ENCODE assay signal across 14 mouse cellular contexts in genomic region chr5:130000735-130001134, GRCm38 (mm10). TPM values are rescaled to one million over a fixed set of nuclear protein-coding genes. Genes with fewer than 3 reads are reported as not detected.
DNase-seq lines count a peak whose midpoint lies in the region; ATAC-seq lines count a peak whose summit lies in the region.
"Had no signal": no experiment of that assay in that cellular context is flagged by ENCODE, and none has a peak within 500 bp of the region (broad histone marks: within the 10 kb centered on the region; RNA-seq: fewer than 3 reads in every experiment).

No protein-coding gene starts in this region.

- H3K9ac ChIP-seq in limb, embryonic 13.5 days, result peak overlapping the region; percentile 48; the same call in 1 of the 2 replicates
- no peak overlapping the region for H3K9ac ChIP-seq in liver, embryonic 15.5 days
- H3K9ac ChIP-seq: embryonic facial prominence, embryonic 15.5 days; lung, embryonic 15.5 days had no signal

- H3K36me3 ChIP-seq in limb, embryonic 13.5 days, result peaks cover 5% of the 10 kb centered on the region; the same call in 1 of the 2 replicates
- H3K36me3 ChIP-seq in limb, embryonic 10.5 days, result peaks cover 50% of the 10 kb centered on the region
- peaks cover 18% of the 10 kb centered on the region for H3K36me3 ChIP-seq in liver, embryonic 15.5 days (replicated peaks)
- H3K36me3 ChIP-seq: embryonic facial prominence, embryonic 15.5 days had no signal

- no peak overlapping the region for H3K4me3 ChIP-seq in limb, embryonic 13.5 days
- H3K4me3 ChIP-seq in limb, embryonic 10.5 days, result no peak overlapping the region; the same call in 1 of the 2 replicates
- no peak overlapping the region for H3K4me3 ChIP-seq in liver, embryonic 15.5 days (replicated peaks)
- H3K4me3 ChIP-seq: lung, embryonic 15.5 days had no signal

- H3K4me2 ChIP-seq in limb, embryonic 13.5 days (replicated peaks), result peak overlapping the region; percentile 69; the same call in 1 of the 2 replicates
- H3K4me2 ChIP-seq in liver, embryonic 15.5 days, result peak overlapping the region; percentile 88
- H3K4me2 ChIP-seq: embryonic facial prominence, embryonic 15.5 days had no signal

- no peak for DNase-seq in limb, embryonic 10.5 days (ENCODE audit: low spot score)
- DNase-seq in heart, adult 9 months (ENCODE audit: low spot score in 2 of 2), result peak; percentile 49 to 65
- no peak for DNase-seq in thymus, postnatal 25 days
- DNase-seq: cerebellum, adult 11 months; layer of hippocampus, postnatal 36 days; right cerebral cortex, postnatal 25 days; thymus, adult 18-20 months had no signal

- H3K27me3 ChIP-seq in limb, embryonic 13.5 days, result no peaks in the 10 kb centered on the region
- no peaks in the 10 kb centered on the region for H3K27me3 ChIP-seq in limb, embryonic 10.5 days (ENCODE audit: low read depth, poor library complexity, severe bottlenecking)
- no peaks in the 10 kb centered on the region for H3K27me3 ChIP-seq in liver, embryonic 15.5 days
- H3K27me3 ChIP-seq: embryonic facial prominence, embryonic 15.5 days; lung, embryonic 15.5 days had no signal

- H3K9me3 ChIP-seq in limb, embryonic 13.5 days, result peaks cover 10% of the 10 kb centered on the region
- 0 out of 2 replicates have a peak, but pooled peaks cover 3% of the 10 kb centered on the region for H3K9me3 ChIP-seq in limb, embryonic 10.5 days (replicated peaks)
- H3K9me3 ChIP-seq in liver, embryonic 15.5 days (replicated peaks), result no peaks in the 10 kb centered on the region
- H3K9me3 ChIP-seq: embryonic facial prominence, embryonic 15.5 days; lung, embryonic 15.5 days had no signal

- H3K27ac ChIP-seq in limb, embryonic 13.5 days, result no peak overlapping the region
- no peak overlapping the region for H3K27ac ChIP-seq in limb, embryonic 10.5 days
- 0 out of 2 replicates have a peak overlapping the region, but pooled peaks have one; percentile 70 for H3K27ac ChIP-seq in liver, embryonic 15.5 days (replicated peaks)
- H3K27ac ChIP-seq: embryonic facial prominence, embryonic 15.5 days; hindbrain, postnatal 0 days; lung, embryonic 15.5 days had no signal

- H3K4me1 ChIP-seq in limb, embryonic 13.5 days, result peaks cover 18% of the 10 kb centered on the region
- H3K4me1 ChIP-seq in limb, embryonic 10.5 days, result peaks cover 26% of the 10 kb centered on the region
- H3K4me1 ChIP-seq in liver, embryonic 15.5 days (replicated peaks), result peaks cover 43% of the 10 kb centered on the region

- 92% methylated on average over 12 of the region's 12 CpGs for WGBS in limb, embryonic 13.5 days
- 93% methylated on average over 12 of the region's 12 CpGs for WGBS in limb, embryonic 10.5 days
- 75% methylated on average over 12 of the region's 12 CpGs for WGBS in liver, embryonic 15.5 days (ENCODE audit: insufficient replicate concordance)

- no peak for ATAC-seq in limb, embryonic 13.5 days (ENCODE audit: low FRiP score, low read depth)
- no peak for ATAC-seq in liver, embryonic 15.5 days (ENCODE audit: insufficient read depth)
- peak; percentile 50 for ATAC-seq in monocyte, adult 5-6 weeks (replicated peaks; ENCODE audit: insufficient number of reproducible peaks, low FRiP score, low TSS enrichment, poor library complexity, severe bottlenecking)
- ATAC-seq in megakaryocyte-erythroid progenitor cell, adult 5-6 weeks (replicated peaks; ENCODE audit: low FRiP score, low TSS enrichment, poor library complexity, severe bottlenecking), result no peak
- ATAC-seq: hindbrain, postnatal 0 days had no signal

RNA-seq across cellular contexts. Expression of gene Gusb, which starts 2.1 kb away (rescaled TPM):
- 43.4 and 45.3 TPM in 2 replicates for polyA plus RNA-seq in limb, embryonic 13.5 days (2015; fragmentation: Nextera tagmentation; extraction: Ambion mirVana)
- polyA plus RNA-seq in limb, embryonic 10.5 days (2016; fragmentation: Nextera tagmentation; extraction: Ambion mirVana), result 53.9 and 61.7 TPM in 2 replicates
- polyA plus RNA-seq in liver, embryonic 15.5 days (2015; fragmentation: Nextera tagmentation; extraction: Ambion mirVana), result 32.5 and 34.1 TPM in 2 replicates
- total RNA-seq in monocyte, adult 5-6 weeks (2017), result 47.3 to 59.4 TPM (median 52.0 TPM) in 3 replicates
- 62.0 and 80.6 TPM in 2 replicates for total RNA-seq in megakaryocyte-erythroid progenitor cell, adult 5-6 weeks (2014; fragmentation: Nextera tagmentation)
- 36.1 and 42.0 TPM in 2 replicates for total RNA-seq in megakaryocyte-erythroid progenitor cell, adult 5-6 weeks (2017)

RNA-seq across cellular contexts. Expression of gene Asl, which starts 28.3 kb away (rescaled TPM):
- 32.1 and 33.6 TPM in 2 replicates for polyA plus RNA-seq in limb, embryonic 13.5 days (2015; fragmentation: Nextera tagmentation; extraction: Ambion mirVana)
- 26.1 and 27.5 TPM in 2 replicates for polyA plus RNA-seq in limb, embryonic 10.5 days (2016; fragmentation: Nextera tagmentation; extraction: Ambion mirVana)
- 53.1 and 57.8 TPM in 2 replicates for polyA plus RNA-seq in liver, embryonic 15.5 days (2015; fragmentation: Nextera tagmentation; extraction: Ambion mirVana)
- 21.0 to 38.4 TPM (median 29.3 TPM) in 3 replicates for total RNA-seq in monocyte, adult 5-6 weeks (2017)
- total RNA-seq in megakaryocyte-erythroid progenitor cell, adult 5-6 weeks (2014; fragmentation: Nextera tagmentation), result 13.7 and 19.9 TPM in 2 replicates
- 14.0 and 18.3 TPM in 2 replicates for total RNA-seq in megakaryocyte-erythroid progenitor cell, adult 5-6 weeks (2017)

RNA-seq across cellular contexts. Expression of gene Crcp, which starts 28.4 kb away (rescaled TPM):
- polyA plus RNA-seq in limb, embryonic 13.5 days (2015; fragmentation: Nextera tagmentation; extraction: Ambion mirVana), result 45.6 and 47.3 TPM in 2 replicates
- 57.2 and 61.0 TPM in 2 replicates for polyA plus RNA-seq in limb, embryonic 10.5 days (2016; fragmentation: Nextera tagmentation; extraction: Ambion mirVana)
- polyA plus RNA-seq in liver, embryonic 15.5 days (2015; fragmentation: Nextera tagmentation; extraction: Ambion mirVana), result 23.1 and 24.0 TPM in 2 replicates
- 34.5 to 51.7 TPM (median 50.6 TPM) in 3 replicates for total RNA-seq in monocyte, adult 5-6 weeks (2017)
- total RNA-seq in megakaryocyte-erythroid progenitor cell, adult 5-6 weeks (2014; fragmentation: Nextera tagmentation), result 33.3 and 58.9 TPM in 2 replicates
- 43.5 and 120 TPM in 2 replicates for total RNA-seq in megakaryocyte-erythroid progenitor cell, adult 5-6 weeks (2017)

RNA-seq across cellular contexts. Expression of gene Vkorc1l1, which starts 59.0 kb away (rescaled TPM):
- polyA plus RNA-seq in limb, embryonic 13.5 days (2015; fragmentation: Nextera tagmentation; extraction: Ambion mirVana), result 26.9 and 28.7 TPM in 2 replicates
- polyA plus RNA-seq in limb, embryonic 10.5 days (2016; fragmentation: Nextera tagmentation; extraction: Ambion mirVana), result 34.4 and 36.7 TPM in 2 replicates
- polyA plus RNA-seq in liver, embryonic 15.5 days (2015; fragmentation: Nextera tagmentation; extraction: Ambion mirVana), result 18.4 and 21.7 TPM in 2 replicates
- 9.4 to 13.4 TPM (median 9.6 TPM) in 3 replicates for total RNA-seq in monocyte, adult 5-6 weeks (2017)
- 60.1 and 75.7 TPM in 2 replicates for total RNA-seq in megakaryocyte-erythroid progenitor cell, adult 5-6 weeks (2014; fragmentation: Nextera tagmentation)
- total RNA-seq in megakaryocyte-erythroid progenitor cell, adult 5-6 weeks (2017), result 61.7 and 81.5 TPM in 2 replicates

Comparison
In these comparisons a context has a peak if more than half of its experiments do, and no peak if none do; other contexts are left out.
1. DNase-seq: peak in heart, adult 9 months (2 of 2); none in limb, embryonic 10.5 days (single experiment) and thymus, postnatal 25 days (single experiment).